Mouse (Mus musculus) inflammation-experienced regulatory T-cells, adult 6 months (primary cell): Measurements from ENCODE around the gene Irf2bpl. TPM values are rescaled to one million over a fixed set of nuclear protein-coding genes. Genes with fewer than 3 reads are reported as not detected.

ENCODE experiments used
- ATAC-seq: one replicate; pipeline ENCODE4 v1.8.0; 2017
- polyA plus RNA-seq, 3 experiments: library from polyadenylated mRNA; unstranded; fragments of 100-300 nt; shearing (Covaris generic); gene quantifications; one replicate each; pipeline ENCODE4 v1.2.1; 2017

The Irf2bpl gene
- polyA plus RNA-seq, 3 experiments from 2014 or later, result 8.0 to 14.6 (median 9.4) TPM

DNA sequence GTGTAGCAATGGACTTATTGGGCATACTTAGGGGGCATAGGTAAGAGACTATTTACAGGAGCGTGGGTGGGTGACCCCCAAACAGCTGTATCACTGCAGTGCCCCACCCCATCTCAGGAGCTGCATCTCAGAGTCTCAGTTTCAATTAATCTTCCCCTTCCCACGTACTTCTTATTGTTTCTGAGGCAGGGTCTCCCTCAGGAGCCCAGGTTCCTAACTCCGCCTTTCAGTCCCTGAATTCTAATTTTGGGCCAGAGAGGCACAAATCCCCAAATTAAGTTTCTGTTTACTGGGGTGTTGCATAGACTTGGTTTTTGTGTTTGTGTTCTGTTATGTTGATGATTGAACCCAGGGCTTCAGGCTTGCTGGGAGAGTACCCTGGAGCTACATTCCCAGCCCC, 13.8 kb upstream of the Irf2bpl start:
- no peak for ATAC-seq

DNA sequence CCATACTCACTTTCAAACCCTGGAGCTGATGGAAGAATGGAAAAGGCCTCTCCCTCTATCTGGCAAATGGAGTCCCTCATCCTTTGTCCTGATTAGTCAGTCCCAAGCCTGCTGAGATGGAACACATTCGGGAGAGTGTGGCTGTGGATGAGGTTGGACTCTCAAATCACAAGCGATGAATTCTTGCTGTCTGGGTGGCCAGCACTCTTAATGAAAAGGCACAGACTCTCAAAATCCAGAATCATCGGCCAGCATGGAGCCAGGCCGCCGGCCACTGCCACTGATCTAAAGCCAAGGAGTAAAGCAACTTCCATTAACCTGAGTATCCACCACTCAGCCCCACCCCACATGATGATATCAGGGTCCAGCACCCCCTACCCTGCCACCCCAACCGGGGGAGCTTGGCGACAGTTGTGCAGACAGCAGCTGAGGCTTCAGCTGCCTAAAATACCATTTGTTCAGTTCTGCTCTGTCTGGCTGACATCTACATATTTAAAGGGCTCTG, 13.2 kb upstream of the Irf2bpl start:
- ATAC-seq, result no peak

DNA sequence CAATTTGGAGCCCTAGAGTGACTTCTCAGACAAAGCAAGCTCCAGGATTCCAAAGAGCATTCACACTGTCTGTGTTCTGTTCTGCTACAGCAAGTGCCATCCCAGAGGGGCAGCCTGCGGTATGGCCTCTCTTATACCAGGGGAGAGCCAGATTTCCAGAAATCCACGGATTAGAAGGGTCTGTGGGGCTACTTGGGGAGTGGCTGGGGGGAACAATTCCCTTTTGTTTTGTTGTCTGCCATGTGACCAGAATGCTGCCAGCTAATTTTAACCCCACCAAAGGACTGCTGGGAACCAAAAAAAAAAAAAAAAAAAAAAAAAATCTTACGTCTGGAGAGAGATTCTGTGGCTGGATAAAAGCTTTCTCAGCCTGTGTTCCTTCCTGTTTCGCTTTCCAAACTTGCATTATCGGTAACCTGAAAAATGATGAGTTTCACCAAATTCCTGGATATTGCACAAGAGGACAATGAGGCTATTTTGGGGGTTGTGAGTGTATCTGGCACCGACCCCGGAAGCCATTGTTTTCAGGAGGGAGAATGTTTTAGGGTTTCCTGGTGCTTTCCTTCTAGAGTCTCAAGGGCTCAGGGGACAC, 12.4 kb upstream of the Irf2bpl start:
- no peak for ATAC-seq

DNA sequence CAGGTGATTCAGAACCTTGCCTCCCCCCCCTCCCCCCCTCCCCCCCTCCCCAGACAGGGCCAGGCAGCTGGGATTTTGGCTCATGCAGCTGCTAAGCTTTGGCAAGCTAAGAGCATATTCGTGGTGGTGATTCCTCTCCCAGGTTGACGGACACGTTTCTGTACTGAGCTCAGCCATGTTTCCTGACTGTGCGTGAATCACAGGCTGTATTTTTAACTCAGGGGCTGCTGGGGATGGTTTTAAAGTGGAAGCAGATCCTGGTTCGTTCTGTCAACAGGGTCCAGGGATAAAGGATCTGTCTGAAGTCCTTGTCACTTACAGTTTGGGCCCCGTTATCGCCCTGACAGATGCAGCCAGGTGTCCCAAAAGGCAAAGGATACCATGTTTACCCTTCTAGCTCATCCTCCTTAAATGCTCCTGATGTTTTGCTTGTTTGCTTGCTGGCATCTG, 11.9 kb upstream of the Irf2bpl start:
- no peak for ATAC-seq

DNA sequence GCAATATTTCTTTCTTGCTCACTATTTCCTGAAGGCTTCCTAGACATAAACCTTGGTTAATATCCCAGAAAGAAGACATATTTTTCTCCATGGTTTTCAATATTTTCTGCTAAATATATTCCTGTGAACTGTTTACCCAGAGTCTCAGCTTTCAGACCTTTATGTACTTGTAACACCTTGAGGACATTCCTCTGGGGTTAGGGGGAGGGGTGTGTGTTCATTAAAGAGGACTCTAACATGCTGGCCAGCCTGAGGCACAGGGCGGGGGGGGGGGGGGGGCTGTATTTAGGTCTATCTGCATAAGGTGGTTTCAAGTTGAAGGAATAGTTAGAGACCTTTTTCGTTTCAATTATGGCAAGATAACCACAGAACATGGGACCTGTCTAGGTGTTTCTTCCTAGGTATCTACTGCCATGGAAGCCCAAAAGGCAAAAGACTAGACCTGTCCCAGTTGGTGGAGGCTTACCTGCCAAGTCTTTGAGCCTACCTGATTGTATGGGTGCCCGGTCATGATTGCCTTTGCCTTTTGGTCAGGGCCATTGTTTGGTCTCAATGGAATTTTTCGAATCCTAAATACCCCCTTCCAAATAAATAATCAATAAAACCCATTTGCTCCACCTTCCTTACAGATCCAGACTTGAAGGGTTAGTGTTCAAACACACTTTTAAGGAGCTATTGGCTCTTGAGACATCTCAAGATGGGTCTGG, 11.3 kb upstream of the Irf2bpl start:
- no peak for ATAC-seq

DNA sequence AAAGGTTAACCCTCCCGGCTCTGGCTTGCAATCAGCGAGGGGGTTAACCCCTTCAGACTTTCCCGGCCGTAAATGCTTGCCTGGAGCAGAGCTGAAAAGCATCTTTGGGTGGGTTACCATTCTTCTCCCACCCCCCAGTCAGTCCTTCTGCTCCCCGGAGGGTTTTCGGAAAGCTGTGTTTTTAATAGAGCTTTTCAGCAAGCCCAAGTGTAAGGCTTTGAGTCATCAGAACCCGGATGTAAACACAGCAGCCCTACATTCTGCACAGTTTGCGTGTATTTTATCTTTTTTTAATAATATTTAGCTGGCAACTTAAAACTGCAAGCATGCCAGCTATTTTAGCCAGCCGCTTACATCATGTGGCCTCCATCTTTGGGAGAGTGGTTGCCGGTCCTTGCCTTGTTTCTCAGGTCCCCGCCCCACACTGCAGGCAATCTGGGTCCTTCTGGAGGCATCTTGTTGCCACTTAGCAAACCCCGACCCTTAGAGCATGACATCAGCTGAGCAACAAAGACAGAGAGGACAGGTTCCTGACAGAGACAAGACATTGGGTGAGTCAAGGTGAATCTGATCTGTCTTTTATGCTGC, 10.3 kb upstream of the Irf2bpl start:
- peak; percentile 26 for ATAC-seq

DNA sequence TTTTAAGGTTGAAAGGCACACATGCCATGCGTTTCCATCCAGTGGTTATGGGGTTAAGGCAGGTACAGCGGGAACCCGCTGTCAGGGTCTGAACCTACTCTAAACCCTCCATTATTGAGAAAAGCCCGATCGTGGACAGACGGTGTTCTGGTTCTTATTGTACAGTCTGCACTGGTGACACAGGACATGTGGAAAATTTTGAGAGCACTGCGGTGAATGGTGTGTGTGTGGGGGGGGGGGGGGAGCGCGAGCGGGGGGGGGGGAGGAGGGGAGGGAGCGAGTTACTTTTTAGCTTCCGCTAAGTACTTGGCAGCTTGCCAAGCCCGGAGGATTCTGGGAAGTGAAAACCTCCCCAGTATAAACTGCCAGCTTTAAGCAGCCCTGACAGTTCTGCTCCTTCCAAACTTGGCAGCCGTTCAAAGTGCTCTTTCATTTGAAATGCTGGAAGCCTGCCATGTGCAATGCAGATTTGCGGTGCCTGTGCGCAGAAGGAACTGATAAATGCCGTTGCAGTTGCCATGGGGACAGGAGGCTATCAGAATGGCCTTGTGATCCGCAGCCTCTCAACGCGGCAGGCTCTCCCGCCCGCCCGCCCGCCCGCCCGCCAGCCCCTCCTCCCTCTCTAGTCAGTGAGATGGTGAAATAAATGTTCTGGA, 9.7 kb upstream of the Irf2bpl start:
- peak; percentile 68 for ATAC-seq

DNA sequence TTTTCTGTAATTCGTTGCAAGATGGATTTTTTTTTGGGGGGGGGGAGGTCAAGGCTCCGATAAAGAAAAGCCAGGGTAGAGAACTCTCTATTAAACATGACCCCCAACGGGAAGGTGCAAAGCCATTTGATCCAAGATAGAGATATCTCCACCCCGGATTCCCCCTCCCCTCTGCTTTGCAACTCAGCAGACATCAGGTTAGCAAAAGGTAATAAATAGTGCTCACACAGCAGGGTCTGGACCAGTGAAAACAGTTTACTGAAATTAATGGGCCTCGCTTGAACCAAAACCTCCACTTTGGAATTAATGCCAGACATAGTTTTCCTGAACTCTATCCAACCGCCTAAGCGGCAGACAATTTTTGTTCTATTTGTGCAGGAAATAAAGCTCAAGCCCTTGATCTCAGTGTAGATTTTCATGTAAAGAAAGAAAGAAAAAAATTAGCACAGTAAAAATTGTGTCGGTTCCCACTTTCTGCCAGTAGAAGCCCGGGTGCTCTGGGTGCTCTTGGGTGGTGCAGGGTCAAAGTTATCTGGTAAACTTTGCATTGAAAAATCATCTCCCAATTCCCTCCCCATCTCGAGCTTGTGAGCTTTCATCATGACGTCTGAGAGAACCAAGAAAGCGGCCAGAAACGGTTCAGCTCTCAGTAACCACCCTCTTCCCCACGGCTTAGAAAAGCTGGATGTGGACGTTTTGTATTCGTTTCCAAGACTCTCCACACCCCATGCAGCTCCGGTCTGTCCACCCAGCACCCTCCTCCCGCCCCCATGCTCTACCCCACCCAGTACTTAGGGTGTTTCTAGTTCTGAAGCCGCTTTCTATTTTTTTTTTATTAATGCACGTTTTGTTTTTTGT, 9.0 kb upstream of the Irf2bpl start:
- no peak for ATAC-seq

DNA sequence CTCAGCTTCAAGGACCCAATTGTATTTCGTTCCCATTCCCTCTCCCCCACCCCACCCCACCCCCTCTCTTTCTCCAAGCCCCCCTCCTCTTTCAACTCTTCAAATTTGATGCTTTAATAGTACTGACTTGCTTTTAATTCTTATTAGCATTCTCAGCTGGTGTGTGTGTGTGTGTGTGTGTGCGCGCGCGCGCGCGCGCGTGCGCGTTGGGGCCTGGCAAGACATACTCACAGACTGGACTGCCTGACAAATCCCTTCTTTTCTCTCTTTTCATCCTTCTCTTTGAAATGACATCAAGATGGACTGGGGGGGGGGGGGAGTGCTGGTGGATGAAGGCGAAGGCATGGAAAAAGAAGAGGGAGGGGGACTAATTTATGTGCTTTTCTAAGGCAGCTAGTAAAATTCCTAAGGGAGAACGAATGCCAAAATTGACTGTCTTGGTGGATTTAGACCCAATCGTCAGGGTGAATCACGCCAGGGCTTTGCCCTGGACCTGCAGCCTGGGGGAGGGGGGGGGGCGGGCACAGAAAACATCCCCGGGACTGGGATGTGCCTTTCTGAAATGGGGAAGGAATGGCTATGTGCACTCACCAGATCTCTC, 8.2 kb upstream of the Irf2bpl start:
- ATAC-seq, result no peak

DNA sequence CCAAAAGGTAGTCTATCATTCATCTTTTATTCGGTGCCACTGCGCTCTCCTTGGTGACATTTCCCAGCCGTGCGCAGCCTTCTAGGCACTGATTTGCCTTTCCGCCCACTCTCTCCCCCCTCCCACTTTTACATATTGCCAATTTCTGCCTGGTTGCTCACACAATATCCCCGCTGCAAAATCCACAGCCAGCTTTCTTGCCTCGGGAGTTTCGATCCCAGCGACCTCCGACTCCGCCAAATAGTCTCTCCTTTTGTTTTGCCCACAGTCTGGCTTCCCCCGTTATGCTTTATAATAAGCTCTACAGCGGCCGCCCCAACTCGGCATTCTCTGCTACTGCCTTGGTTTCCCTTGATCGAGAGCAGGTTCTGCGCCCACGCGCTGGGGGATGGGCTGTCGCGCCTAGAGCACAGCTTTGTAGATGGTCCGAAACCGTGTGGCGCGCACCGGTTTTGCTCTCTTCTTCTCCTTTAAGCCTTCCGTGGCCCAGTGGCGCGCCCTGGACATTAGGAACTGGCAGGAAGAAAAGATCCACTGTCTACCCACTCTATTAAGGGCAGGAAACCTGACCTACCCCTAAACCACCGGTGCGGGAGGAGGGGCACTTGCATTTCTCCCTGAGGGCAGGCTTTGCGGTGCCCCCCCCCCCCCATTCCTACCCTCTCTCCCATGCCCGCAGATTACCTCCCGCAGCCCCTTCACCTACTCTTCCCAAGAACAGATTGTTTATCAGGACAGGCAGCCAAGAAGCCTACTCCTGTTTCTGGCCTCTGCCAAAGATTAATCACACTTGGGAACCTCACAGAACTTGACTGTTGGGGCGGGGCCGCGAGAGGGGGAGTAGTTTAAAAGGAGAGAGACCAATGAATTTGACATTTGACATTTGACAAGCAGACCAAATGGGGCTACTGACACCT, 7.4 kb upstream of the Irf2bpl start:
- peak; percentile 19 for ATAC-seq

DNA sequence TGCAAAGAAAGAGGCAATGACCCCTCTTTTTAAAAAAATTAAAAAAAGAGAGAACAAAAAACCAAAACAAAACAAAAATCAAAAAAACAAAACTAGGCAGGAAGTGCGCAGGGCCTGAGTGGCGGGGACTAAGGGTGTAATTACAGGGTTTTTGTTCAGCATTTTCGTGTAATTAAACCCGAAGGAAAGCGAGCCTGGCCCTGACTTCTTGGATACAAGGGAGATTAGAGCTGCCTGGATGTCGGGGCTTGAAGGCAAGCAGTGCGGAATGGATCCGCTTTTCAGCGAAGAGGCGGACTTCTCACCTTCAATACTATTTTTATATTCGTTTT, 6.8 kb upstream of the Irf2bpl start:
- no peak for ATAC-seq

DNA sequence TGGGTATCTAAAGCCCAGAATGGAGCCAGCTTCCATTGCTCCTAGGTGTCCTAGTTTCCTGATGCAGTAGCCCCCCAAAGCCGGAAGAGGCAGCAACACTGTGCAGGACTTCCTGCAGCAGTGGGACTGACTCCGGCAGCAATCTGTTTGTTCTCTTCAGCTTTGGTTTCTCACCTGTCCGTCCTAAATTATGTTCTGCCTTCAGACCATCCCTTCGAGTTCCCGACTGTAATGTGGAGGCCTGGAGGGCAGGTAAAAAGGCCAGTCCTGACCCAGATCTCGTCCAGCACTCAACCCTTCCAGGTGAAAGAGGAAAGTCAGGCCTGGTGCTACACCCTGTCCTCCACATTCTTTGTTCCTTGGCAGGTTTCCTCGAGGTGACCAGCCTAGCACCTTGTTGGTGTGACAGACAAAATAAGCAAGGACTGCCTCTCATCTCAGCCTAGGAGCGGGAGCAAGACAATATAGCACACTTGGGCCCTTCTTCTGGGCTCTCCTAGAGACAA, 6.3 kb upstream of the Irf2bpl start:
- ATAC-seq, result no peak

DNA sequence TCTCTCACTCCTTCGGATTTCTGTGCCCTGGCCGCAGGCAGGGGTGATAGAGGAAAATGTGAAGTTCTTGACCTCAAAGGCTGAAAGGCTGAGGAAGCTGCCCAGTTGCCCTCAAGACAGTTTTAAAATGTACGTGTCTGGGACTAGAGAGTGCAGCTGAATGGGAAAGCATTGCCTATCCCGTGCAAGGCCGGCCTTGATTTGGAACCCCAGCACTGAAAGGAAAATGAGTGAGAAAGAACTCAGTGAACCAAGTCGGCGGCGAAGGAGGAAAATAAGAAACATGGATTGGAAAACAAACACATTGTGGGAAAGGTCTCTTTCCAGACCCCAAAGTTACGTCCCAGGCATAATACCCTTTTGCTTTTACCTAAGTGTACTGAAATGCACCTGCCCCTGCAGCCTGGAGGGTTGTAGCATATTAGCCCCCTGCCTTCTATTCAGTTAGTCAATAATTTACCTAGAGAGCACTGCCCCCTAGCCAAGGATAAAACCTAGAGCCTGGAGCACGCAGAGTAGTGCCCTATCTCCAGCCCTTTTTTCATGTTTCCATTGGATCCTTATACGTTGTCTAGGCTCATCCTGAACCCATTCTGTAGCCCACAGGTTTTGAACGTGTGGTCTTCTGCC, 5.6 kb upstream of the Irf2bpl start:
- no peak for ATAC-seq

DNA sequence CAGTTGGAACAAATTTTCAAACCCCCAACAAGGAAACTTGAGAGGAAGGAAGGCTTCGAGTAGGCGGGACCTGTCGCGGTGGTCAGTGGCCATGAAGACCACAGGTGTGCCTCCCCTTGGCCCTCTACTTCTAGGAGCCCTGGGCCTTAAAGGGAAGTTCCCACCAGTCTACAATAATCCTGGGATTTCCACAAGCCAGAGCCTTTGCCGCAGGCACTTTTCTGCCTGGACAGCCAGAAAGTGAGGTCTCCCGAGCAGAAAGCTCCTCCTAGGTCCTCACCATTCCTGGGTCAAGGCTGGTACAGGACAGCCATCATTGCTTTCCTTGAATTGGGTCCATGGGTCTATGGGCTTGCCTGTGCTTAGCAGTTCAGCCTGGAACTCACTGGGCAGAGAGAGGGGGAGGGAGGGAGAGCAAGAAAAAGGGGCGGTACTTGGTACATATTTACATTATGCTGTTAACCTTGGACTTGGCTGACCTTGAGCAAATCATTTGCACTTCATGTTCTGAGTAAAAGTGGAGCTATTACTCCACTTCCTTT, 4.6 kb upstream of the Irf2bpl start:
- ATAC-seq, result no peak

DNA sequence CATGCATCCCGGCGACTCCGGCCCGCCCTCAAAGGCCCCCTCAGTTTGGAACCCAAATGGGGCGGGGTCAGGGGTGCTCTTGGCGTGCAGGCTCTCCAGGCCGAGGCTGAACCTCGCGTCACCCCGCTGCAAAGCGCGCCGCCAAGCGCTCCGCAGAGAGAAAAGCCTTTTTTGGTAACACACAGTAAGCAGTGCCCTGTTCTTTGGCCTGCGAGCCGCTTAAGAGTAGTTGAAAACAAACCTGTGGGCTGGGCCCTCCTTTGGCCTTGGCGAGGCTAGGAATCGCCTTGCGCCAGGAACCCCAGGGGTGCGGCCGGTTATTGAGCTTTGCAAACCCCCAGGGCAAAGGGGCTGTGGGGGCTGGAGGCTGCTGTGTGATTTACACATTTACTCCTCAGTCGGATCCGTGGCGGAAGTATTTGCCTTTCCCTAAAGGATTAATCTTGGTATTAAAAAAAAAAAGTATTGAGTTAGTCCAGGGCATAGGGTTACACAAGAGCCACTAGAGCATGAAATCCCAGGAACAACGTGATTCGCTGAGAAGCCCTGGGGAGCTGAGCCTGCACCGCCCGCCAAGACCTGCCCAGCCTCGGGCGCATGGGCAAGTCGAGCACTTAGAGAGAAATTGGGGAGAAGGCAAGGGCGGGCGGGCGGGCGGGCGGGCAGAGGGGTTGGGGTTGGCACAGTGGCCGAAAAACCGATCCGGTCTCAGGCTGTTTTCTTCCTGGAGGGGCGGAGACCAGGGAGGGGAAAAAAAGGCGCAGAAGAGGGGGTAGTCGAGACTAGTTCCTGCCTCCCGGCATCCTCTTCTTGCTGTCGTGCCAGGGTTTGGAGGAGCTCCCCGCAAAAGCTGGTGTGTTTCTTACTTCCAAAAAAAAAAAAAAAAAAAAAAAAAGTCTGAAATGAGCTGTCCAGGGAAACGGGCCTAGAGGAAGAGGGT, 3.8 kb upstream of the Irf2bpl start:
- peak; percentile 23 for ATAC-seq

DNA sequence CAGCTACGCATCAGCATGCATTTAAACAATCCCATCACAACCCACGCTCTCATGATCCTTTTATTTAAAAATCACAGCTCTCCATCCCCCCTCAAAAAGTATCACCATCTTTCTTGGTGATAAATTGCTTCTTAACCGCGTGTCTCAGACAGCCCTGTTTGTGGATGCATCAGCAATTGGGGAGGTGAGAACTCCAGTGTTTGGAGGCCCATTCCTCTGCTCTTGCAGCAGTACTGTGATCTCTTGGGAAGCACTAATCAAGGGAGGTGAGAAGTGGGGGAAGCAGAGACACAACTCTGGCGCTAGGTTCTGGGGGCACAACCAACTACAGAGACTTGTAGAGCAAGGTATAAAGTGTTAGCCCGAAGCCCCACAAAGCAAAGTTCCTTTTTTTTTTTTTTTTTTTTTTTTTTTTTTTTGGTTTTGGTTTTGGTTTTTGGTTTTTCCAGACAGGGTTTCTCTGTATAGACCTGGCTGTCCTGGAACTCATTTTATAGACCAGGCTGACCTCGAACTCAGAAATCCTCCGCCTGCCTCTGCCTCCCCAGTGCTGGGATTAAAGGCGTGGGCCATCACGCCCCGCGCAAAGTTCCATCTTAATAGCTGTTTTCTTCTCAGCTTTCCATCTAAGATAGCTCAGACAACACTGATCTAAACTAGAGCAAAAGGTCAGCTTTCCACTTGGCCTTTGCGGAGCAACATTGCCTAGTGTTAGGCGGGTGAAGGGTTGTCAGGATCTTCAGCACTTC, 3.0 kb upstream of the Irf2bpl start:
- ATAC-seq, result no peak

DNA sequence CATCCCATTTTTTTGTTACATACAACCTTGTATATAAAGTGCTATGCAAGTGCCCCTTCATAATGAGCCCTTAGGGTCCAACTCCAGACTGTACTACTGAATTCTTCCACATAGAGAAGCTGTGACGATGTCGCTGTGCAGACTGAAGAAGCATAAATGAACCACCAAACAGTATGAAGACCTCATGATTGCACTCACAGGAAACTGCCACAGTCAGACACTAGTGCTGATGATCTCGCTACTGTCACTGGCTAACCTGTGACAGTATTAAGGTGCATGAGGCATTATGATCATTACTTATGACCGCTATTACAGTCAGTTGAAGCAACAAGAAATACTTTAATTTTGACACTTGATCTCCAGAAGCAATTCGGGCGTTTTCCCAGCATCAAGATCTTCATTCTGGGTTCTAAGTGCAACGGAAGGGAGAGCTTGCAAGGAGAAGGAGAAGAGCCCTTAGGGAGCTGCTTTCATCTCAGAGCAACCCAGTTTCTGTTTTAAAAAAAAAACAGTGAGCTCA, 1.9 kb upstream of the Irf2bpl start:
- ATAC-seq, result no peak

DNA sequence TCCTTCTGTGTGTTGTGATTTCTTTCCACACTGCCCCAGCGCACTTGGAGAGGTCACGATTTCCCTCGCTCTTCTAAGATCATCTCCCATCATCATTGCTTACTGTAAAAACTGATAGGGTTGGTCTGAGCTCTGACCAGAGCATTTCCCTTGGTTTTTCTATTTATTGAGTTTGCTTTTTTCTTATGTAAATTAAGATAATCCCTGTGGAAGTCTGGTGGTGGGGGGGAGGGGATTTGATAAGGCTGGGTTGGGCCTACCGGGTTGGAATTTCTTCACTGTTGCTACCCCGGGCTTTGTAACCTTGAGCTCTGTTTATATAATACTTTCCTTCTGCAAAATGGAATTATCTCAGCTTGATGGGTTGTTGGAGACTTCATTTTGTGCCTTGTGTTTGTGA, 1.1 kb upstream of the Irf2bpl start:
- no peak for ATAC-seq
